Mouse (Mus musculus) neural tube, embryonic 14.5 days (tissue): Measurements from ENCODE around the gene Stk19. TPM values are rescaled to one million over a fixed set of nuclear protein-coding genes. Genes with fewer than 3 reads are reported as not detected.
A peak's percentile ranks its signal among the peaks of the same experiment; 100 is the strongest.

ENCODE experiments used
- ATAC-seq: fragments of 200-750 bp; cut with Nextera tagmentation; 2 replicates; pipeline ENCODE4 v1.8.0; 2017; ENCODE audit warnings: low read depth, mild to moderate bottlenecking, moderate TSS enrichment, moderate library complexity
- H3K27ac ChIP-seq: fragments of 300-500 bp; sonication (generic); 2 replicates; pipeline ENCODE4 v1.5.1; 2014; ENCODE audit warnings: low read depth, mild to moderate bottlenecking, control low read depth, low read length, moderate library complexity, mixed read lengths
- H3K27me3 ChIP-seq: fragments of 300-500 bp; sonication (generic); 2 replicates; pipeline ENCODE4 v1.6.1; 2014; ENCODE audit warnings: low read length; ENCODE audit not compliant: control insufficient read depth, insufficient read depth
- H3K36me3 ChIP-seq: fragments of 300-500 bp; sonication (generic); 2 replicates; pipeline ENCODE4 v1.6.1; 2014; ENCODE audit warnings: low read length, mixed read lengths; ENCODE audit not compliant: control insufficient read depth, insufficient read depth
- H3K4me1 ChIP-seq: fragments of 300-500 bp; sonication (generic); 2 replicates; pipeline ENCODE4 v1.6.1; 2014; ENCODE audit warnings: low read length; ENCODE audit not compliant: control insufficient read depth, insufficient read depth
- H3K4me2 ChIP-seq: fragments of 300-500 bp; sonication (generic); 2 replicates; pipeline ENCODE4 v1.6.1; 2014; ENCODE audit warnings: mild to moderate bottlenecking, low read depth, low read length, control low read depth
- H3K4me3 ChIP-seq: fragments of 300-500 bp; sonication (generic); 2 replicates; pipeline ENCODE4 v1.5.1; 2014; ENCODE audit warnings: low read depth, low read length, control low read depth, mixed read lengths
- H3K9ac ChIP-seq: fragments of 300-500 bp; sonication (generic); replicated peaks from 2 replicates; pipeline ENCODE4 v1.6.1; 2014; ENCODE audit warnings: low read depth, mild to moderate bottlenecking, control low read depth, low read length, mixed read lengths
- H3K9me3 ChIP-seq: fragments of 300-500 bp; sonication (generic); 2 replicates; pipeline ENCODE4 v1.6.1; 2016; ENCODE audit warnings: low read length; ENCODE audit not compliant: control insufficient read depth
- WGBS: fragments of 180-500 bp; shearing (Covaris S2); extraction: QIAGEN DNeasy Blood & Tissue Kit; methylation state at CpG from one replicate; pipeline ENCODE4 v1.1.7; 2014; 5-methylcytosine and 5-hydroxymethylcytosine counted together
- polyA plus RNA-seq: library from polyadenylated mRNA; unstranded; fragments of >200 nt; fragmentation: Nextera tagmentation; extraction: Ambion mirVana; gene quantifications from 2 replicates; pipeline ENCODE4 v1.2.1, GENCODE M21; 2014

The Stk19 gene
- polyA plus RNA-seq = 30.5 and 37.7 TPM in 2 replicates

DNA sequence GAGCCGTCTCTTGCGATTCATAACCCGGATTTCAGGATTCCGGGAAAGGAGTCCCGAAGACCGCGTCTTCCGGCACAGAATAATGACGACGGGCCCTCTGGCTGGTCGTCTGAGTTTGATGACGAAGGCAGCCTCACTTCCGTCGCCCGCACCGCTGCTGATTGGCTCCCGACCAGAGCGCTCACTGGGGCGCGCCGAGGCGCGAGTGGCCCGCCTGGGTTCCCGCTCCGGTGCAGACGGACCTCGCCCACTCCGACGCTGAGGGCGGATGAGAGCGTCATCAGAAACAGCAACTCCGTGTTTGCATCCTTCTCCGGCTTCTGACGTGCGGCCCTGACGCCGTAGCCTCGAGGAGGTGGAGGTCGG lies at the start of gene Stk19, which contains the start of gene Dxo:
Stk19 (minus strand) TSS at position 90 of the 366 bp plus-strand sequence.
Dxo (plus strand) TSS at position 164 of the 366 bp plus-strand sequence.
- H3K4me1 ChIP-seq = peaks cover 20% of the 10 kb centered on the region
- WGBS = under 1% methylated on average over 40 of the region's 40 CpGs
- no peaks in the 10 kb centered on the region for H3K27me3 ChIP-seq
- peak within 1 kb of the TSS; percentile 83 for H3K27ac ChIP-seq
- H3K9ac ChIP-seq = peak within 1 kb of the TSS; percentile 70
- peak; percentile 93 for ATAC-seq
- H3K4me3 ChIP-seq = peak within 1 kb of the TSS; percentile 72
- peaks cover 34% of the 10 kb centered on the region for H3K36me3 ChIP-seq
- peak within 1 kb of the TSS; percentile 99 for H3K4me2 ChIP-seq
- H3K9me3 ChIP-seq = no peaks in the 10 kb centered on the region

- H3K4me2 ChIP-seq = no peak overlapping the region
- H3K9ac ChIP-seq = no peak overlapping the region
- H3K9me3 ChIP-seq = no peaks in the 10 kb centered on the region
- WGBS = 93% methylated on average over 3 of the region's 3 CpGs
- no peak for ATAC-seq
- H3K4me3 ChIP-seq = no peak overlapping the region
- no peaks in the 10 kb centered on the region for H3K36me3 ChIP-seq
- H3K4me1 ChIP-seq = no peaks in the 10 kb centered on the region
- H3K27ac ChIP-seq = no peak overlapping the region
- H3K27me3 ChIP-seq = 0 out of 2 replicates have a peak, but pooled peaks cover 4% of the 10 kb centered on the region
Observed at GRCm38 (mm10) chr17:34885615-34886014, 48.9 kb upstream of the Stk19 start.

GRCm38 (mm10) chr17:34884704-34885103 lies 48.0 kb upstream of the Stk19 start:
- Histone ChIP-seq H3K9me3 (no peaks in the 10 kb centered on the region), H3K9ac (no peak overlapping the region), H3K4me2 (no peak overlapping the region), H3K4me3 (no peak overlapping the region), H3K36me3 (no peaks in the 10 kb centered on the region), H3K27ac (no peak overlapping the region), H3K4me1 (no peaks in the 10 kb centered on the region), H3K27me3 (0 out of 2 replicates have a peak, but pooled peaks cover 4% of the 10 kb centered on the region)
- 91% methylated on average over 6 of the region's 6 CpGs for WGBS
- no peak for ATAC-seq

DNA sequence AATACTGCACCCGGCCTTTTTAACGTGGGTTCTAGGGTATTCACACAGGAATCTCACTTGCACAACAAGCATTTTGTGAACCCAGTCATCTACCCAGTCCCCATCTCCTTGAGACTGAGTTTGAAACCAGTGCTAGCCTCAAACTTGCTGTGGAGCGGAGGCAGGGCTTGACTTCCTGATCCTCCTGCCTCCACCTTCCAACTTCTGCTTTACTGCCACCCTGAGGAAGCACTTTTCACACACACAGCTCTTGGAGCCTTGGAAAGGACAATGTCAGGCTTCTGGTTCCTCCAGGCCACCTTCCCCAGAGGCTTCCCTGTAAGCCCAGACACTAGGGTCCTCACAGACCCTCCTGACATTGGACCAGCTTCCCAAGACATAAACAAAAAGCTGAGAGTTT lies 46.6 kb upstream of the Stk19 start:
- WGBS = 58% methylated on average over 3 of the region's 3 CpGs
- H3K27me3 ChIP-seq = 0 out of 2 replicates have a peak, but pooled peaks cover 4% of the 10 kb centered on the region
- ATAC-seq = no peak

DNA sequence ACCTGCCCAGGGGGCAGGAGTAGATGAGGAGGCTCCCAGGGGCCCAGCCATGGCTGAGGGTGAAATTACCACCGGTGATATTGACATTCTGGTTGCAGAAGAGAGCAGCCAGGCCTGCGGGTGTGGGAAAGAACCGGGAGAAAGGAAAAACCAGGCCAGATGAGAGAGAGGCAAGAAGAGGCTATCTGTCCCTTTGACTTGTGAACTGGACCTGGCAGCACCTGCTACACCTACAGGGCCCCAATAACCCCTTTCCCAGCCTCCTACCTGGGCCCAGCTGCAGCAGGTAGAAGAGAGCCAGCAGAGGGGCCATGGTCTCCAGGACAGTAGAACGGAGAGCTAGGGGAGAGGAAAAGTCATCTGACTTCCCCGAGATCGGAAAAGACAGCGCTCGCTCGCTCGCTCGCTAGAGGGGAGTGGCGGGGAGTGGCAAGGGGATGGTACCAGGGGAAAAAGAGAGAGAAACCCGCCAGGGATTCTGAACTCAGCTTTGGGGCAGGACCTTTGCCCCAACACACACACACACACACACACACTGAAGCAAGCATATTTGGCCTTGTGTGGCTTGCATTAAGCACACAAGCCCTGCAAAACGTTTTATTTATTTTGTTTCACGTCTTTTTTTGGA lies 45.1 kb upstream of the Stk19 start, which contains the start of gene Gm20547:
Gm20547 (minus strand) TSS at position 360 of the 628 bp plus-strand sequence.
- Histone ChIP-seq H3K9me3 (no peaks in the 10 kb centered on the region), H3K4me1 (no peaks in the 10 kb centered on the region), H3K27me3 (0 out of 2 replicates have a peak, but pooled peaks cover 4% of the 10 kb centered on the region), H3K4me3 (no peak within 1 kb of the TSS), H3K9ac (no peak within 1 kb of the TSS), H3K27ac (no peak within 1 kb of the TSS), H3K4me2 (no peak within 1 kb of the TSS), H3K36me3 (no peaks in the 10 kb centered on the region)
- WGBS = 15% methylated on average over 15 of the region's 15 CpGs
- ATAC-seq = no peak

More for the DNA sequence above, 46.6 kb upstream of the Stk19 start:
- Histone ChIP-seq H3K4me2 (no peak overlapping the region), H3K36me3 (no peaks in the 10 kb centered on the region), H3K27ac (no peak overlapping the region), H3K4me1 (no peaks in the 10 kb centered on the region), H3K4me3 (no peak overlapping the region), H3K9ac (no peak overlapping the region), H3K9me3 (no peaks in the 10 kb centered on the region)

- no peaks in the 10 kb centered on the region for H3K4me1 ChIP-seq
- no peak for ATAC-seq
- no peak overlapping the region for H3K4me2 ChIP-seq
- 0 out of 2 replicates have a peak, but pooled peaks cover 4% of the 10 kb centered on the region for H3K27me3 ChIP-seq
- H3K9ac ChIP-seq = no peak overlapping the region
- no peaks in the 10 kb centered on the region for H3K36me3 ChIP-seq
- H3K27ac ChIP-seq = no peak overlapping the region
- H3K9me3 ChIP-seq = no peaks in the 10 kb centered on the region
- H3K4me3 ChIP-seq = no peak overlapping the region
Observed at GRCm38 (mm10) chr17:34881166-34881565, 44.4 kb upstream of the Stk19 start.

- no peaks in the 10 kb centered on the region for H3K9me3 ChIP-seq
- no peaks in the 10 kb centered on the region for H3K36me3 ChIP-seq
- ATAC-seq = no peak
- H3K4me1 ChIP-seq = no peaks in the 10 kb centered on the region
- 64% methylated on average over 11 of the region's 11 CpGs for WGBS
- no peak within 1 kb of the TSS for H3K9ac ChIP-seq
- H3K4me2 ChIP-seq = no peak within 1 kb of the TSS
- 0 out of 2 replicates have a peak, but pooled peaks cover 4% of the 10 kb centered on the region for H3K27me3 ChIP-seq
- no peak within 1 kb of the TSS for H3K27ac ChIP-seq
- H3K4me3 ChIP-seq = no peak within 1 kb of the TSS
Observed at GRCm38 (mm10) chr17:34879336-34879879, 42.7 kb upstream of the Stk19 start, which contains the start of gene Zbtb12. Zbtb12 (plus strand) TSS chr17:34879483.

DNA sequence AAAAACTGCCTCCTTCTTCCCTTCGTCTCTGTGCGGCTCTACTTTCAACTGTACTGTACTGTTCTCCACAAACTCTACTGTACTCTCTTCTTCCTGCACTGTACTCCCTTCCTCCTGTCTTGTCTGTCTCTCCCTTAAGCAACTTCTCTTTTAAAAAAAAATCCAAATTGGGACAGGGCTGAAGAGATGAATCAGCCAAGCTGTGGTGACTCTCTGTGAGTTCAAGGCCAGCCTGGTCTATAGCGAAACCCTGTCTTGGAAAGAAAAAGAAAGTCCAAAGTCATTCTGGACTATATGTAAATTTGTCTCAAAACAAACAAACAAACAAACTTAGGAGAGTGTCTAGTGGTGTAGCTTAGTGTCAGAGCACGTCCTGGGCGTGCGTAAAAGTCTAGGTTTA lies 37.6 kb upstream of the Stk19 start:
- H3K36me3 ChIP-seq = no peaks in the 10 kb centered on the region
- no peak overlapping the region for H3K4me2 ChIP-seq
- WGBS = 94% methylated on average over 6 of the region's 6 CpGs
- H3K9me3 ChIP-seq = no peaks in the 10 kb centered on the region
- no peak overlapping the region for H3K9ac ChIP-seq
- no peak overlapping the region for H3K27ac ChIP-seq
- no peak overlapping the region for H3K4me3 ChIP-seq
- no peaks in the 10 kb centered on the region for H3K27me3 ChIP-seq
- no peaks in the 10 kb centered on the region for H3K4me1 ChIP-seq
- ATAC-seq = no peak

DNA sequence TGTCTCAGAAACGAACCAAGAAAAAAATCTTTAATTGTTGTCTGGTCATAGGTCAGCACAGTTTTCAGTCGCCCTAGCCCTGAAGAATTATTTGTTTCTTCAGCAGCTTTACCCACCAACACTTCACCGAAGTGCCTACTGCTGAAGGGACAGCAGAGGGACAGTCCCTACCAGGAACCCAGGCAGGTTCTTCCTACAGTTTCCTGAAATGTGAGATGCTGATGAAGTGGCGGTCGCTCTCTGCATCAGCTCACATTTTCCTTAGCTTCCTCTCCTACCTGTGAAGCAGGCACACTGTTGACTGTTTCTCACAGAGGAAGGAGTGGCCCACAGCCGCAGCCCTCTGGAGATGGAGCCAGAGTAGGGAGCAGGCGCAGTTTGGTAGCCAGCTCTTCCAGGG lies 29.2 kb upstream of the Stk19 start:
- no peaks in the 10 kb centered on the region for H3K27me3 ChIP-seq
- H3K9ac ChIP-seq = no peak overlapping the region
- 69% methylated on average over 7 of the region's 7 CpGs for WGBS
- no peaks in the 10 kb centered on the region for H3K36me3 ChIP-seq
- H3K4me3 ChIP-seq = no peak overlapping the region
- H3K27ac ChIP-seq = no peak overlapping the region
- no peak for ATAC-seq
- H3K4me1 ChIP-seq = no peaks in the 10 kb centered on the region
- H3K4me2 ChIP-seq = no peak overlapping the region
- no peaks in the 10 kb centered on the region for H3K9me3 ChIP-seq
